Mouse (Mus musculus) mesoderm, embryonic 11.5 days (tissue): Measurements from ENCODE around the gene Celf2.

Source experiments
- DNase-seq: peaks from one replicate; pipeline ENCODE4 v3.0.0-alpha.2; 2012; ENCODE audit warnings: low read depth, low spot score

Celf2 gene

GRCm38 (mm10) chr2:7392500-7392899, 116.9 kb downstream of the Celf2 start:
- no peak for DNase-seq

GRCm38 (mm10) chr2:7389264-7389663, 120.1 kb downstream of the Celf2 start:
- DNase-seq: no peak

GRCm38 (mm10) chr2:7378736-7379135, 130.6 kb downstream of the Celf2 start:
- DNase-seq: no peak

GRCm38 (mm10) chr2:7377878-7378277, 131.5 kb downstream of the Celf2 start:
- no peak for DNase-seq

- no peak for DNase-seq
These were observed 141.6 kb downstream of the Celf2 start for GRCm38 (mm10) chr2:7367738-7368137.

GRCm38 (mm10) chr2:7359557-7359956, 149.8 kb downstream of the Celf2 start:
- DNase-seq: no peak

- DNase-seq: no peak
These were observed 150.5 kb downstream of the Celf2 start for GRCm38 (mm10) chr2:7358816-7359215.

- no peak for DNase-seq
These were observed 158.1 kb downstream of the Celf2 start for GRCm38 (mm10) chr2:7351234-7351633.

- DNase-seq: no peak
These were observed 162.5 kb downstream of the Celf2 start for GRCm38 (mm10) chr2:7346703-7347461.

- DNase-seq: no peak
These were observed 164.4 kb downstream of the Celf2 start for GRCm38 (mm10) chr2:7344951-7345350.

- DNase-seq: no peak
These were observed 166.4 kb downstream of the Celf2 start for GRCm38 (mm10) chr2:7342911-7343478.

GRCm38 (mm10) chr2:7334846-7335245, 174.5 kb downstream of the Celf2 start:
- no peak for DNase-seq

GRCm38 (mm10) chr2:7328018-7328899, 181.1 kb downstream of the Celf2 start:
- DNase-seq: no peak

GRCm38 (mm10) chr2:7319760-7320159, 189.6 kb downstream of the Celf2 start:
- peak; percentile 37 for DNase-seq

- no peak for DNase-seq
These were observed 197.6 kb downstream of the Celf2 start for GRCm38 (mm10) chr2:7311776-7312175.

- no peak for DNase-seq
These were observed 198.6 kb downstream of the Celf2 start for GRCm38 (mm10) chr2:7310840-7311182.

- peak; percentile 76 for DNase-seq
These were observed 199.1 kb downstream of the Celf2 start for GRCm38 (mm10) chr2:7310129-7310839.

GRCm38 (mm10) chr2:7309324-7309723, 200.0 kb downstream of the Celf2 start:
- DNase-seq: no peak

- no peak for DNase-seq
These were observed 200.6 kb downstream of the Celf2 start for GRCm38 (mm10) chr2:7308731-7309130.

GRCm38 (mm10) chr2:7287434-7287833, 221.9 kb downstream of the Celf2 start:
- DNase-seq: no peak

GRCm38 (mm10) chr2:7273214-7273613, 236.1 kb downstream of the Celf2 start:
- no peak for DNase-seq

- no peak for DNase-seq
These were observed 239.3 kb downstream of the Celf2 start for GRCm38 (mm10) chr2:7270051-7270450.
